Mouse (Mus musculus): ENCODE data around the gene 1700067K01Rik. TPM values are rescaled to one million over a fixed set of nuclear protein-coding genes. Genes with fewer than 3 reads are reported as not detected.
A peak's percentile ranks its signal among the peaks of the same experiment; 100 is the strongest.

Gene 1700067K01Rik
- polyA plus RNA-seq, 1 experiment from 2014 or later, result 1.1 TPM

GRCm38 (mm10) chr8:84042066-84042947 lies 41.0 kb downstream of the 1700067K01Rik start, which contains the start of gene Il27ra:
Gene Il27ra, minus strand, starts transcription at chr8:84042589.
- Histone ChIP-seq H3K9me3 (ENCODE audit: low read length) (no peaks in the 10 kb centered on the region), H3K27ac (ENCODE audit: low read length) (no peak within 1 kb of the TSS), H3K36me3 (ENCODE audit: insufficient read depth, low read length) (no peaks in the 10 kb centered on the region), H3K4me1 (ENCODE audit: insufficient read depth, low read length) (peaks cover 12% of the 10 kb centered on the region), H3K9ac (replicated peaks; ENCODE audit: low read length) (peak within 1 kb of the TSS; percentile 62), H3K4me3 (ENCODE audit: low read length) (peak within 1 kb of the TSS; percentile 50), H3K4me2 (replicated peaks; ENCODE audit: low read depth, low read length) (peak within 1 kb of the TSS; percentile 83), H3K27me3 (ENCODE audit: insufficient read depth, low read length) (peaks cover 39% of the 10 kb centered on the region)
- peak; percentile 86 for ATAC-seq (ENCODE audit: low FRiP score, low TSS enrichment)
- 3% methylated on average over 40 of the region's 40 CpGs for whole genome bisulfite sequencing

GRCm38 (mm10) chr8:84042948-84043342 lies 41.6 kb downstream of the 1700067K01Rik start:
- Histone ChIP-seq H3K9me3 (ENCODE audit: low read length) (no peaks in the 10 kb centered on the region), H3K9ac (replicated peaks; ENCODE audit: low read length) (no peak overlapping the region), H3K27ac (ENCODE audit: low read length) (no peak overlapping the region), H3K4me1 (ENCODE audit: insufficient read depth, low read length) (peaks cover 12% of the 10 kb centered on the region), H3K36me3 (ENCODE audit: insufficient read depth, low read length) (no peaks in the 10 kb centered on the region), H3K4me2 (replicated peaks; ENCODE audit: low read depth, low read length) (peak overlapping the region; percentile 83), H3K4me3 (ENCODE audit: low read length) (no peak overlapping the region), H3K27me3 (ENCODE audit: insufficient read depth, low read length) (peaks cover 39% of the 10 kb centered on the region)
- no peak for ATAC-seq (ENCODE audit: low FRiP score, low TSS enrichment)
- 35% methylated on average over 12 of the region's 12 CpGs for WGBS

- peaks cover 39% of the 10 kb centered on the region for H3K27me3 ChIP-seq (ENCODE audit: insufficient read depth, low read length)
- 9% methylated on average over 7 of the region's 7 CpGs for WGBS
- H3K36me3 ChIP-seq (ENCODE audit: insufficient read depth, low read length), result no peaks in the 10 kb centered on the region
- H3K4me2 ChIP-seq (replicated peaks; ENCODE audit: low read depth, low read length), result peak overlapping the region; percentile 35; the same call in 1 of the 2 replicates
- H3K4me1 ChIP-seq (ENCODE audit: insufficient read depth, low read length), result peaks cover 12% of the 10 kb centered on the region
- H3K9ac ChIP-seq (replicated peaks; ENCODE audit: low read length), result no peak overlapping the region
- no peaks in the 10 kb centered on the region for H3K9me3 ChIP-seq (ENCODE audit: low read length)
- H3K4me3 ChIP-seq (ENCODE audit: low read length), result no peak overlapping the region
- no peak for ATAC-seq (ENCODE audit: low FRiP score, low TSS enrichment)
- no peak overlapping the region for H3K27ac ChIP-seq (ENCODE audit: low read length)
These were observed 42.8 kb downstream of the 1700067K01Rik start for GRCm38 (mm10) chr8:84044103-84044502.

GRCm38 (mm10) chr8:84044900-84045299 lies 43.6 kb downstream of the 1700067K01Rik start, which contains the start of gene Rln3:
Gene Rln3, minus strand, starts transcription at chr8:84045000.
- Histone ChIP-seq H3K4me3 (ENCODE audit: low read length) (peak within 1 kb of the TSS; percentile 27), H3K27me3 (ENCODE audit: insufficient read depth, low read length) (peaks cover 39% of the 10 kb centered on the region), H3K9ac (replicated peaks; ENCODE audit: low read length) (0 out of 2 replicates have a peak within 1 kb of the TSS, but pooled peaks have one; percentile 2), H3K9me3 (ENCODE audit: low read length) (no peaks in the 10 kb centered on the region), H3K4me1 (ENCODE audit: insufficient read depth, low read length) (peaks cover 12% of the 10 kb centered on the region), H3K36me3 (ENCODE audit: insufficient read depth, low read length) (no peaks in the 10 kb centered on the region), H3K4me2 (replicated peaks; ENCODE audit: low read depth, low read length) (peak within 1 kb of the TSS; percentile 35), H3K27ac (ENCODE audit: low read length) (no peak within 1 kb of the TSS)
- no peak for ATAC-seq (ENCODE audit: low FRiP score, low TSS enrichment)
- WGBS, result 10% methylated on average over 9 of the region's 9 CpGs

- H3K36me3 ChIP-seq (ENCODE audit: insufficient read depth, low read length), result no peaks in the 10 kb centered on the region
- no peak overlapping the region for H3K4me3 ChIP-seq (ENCODE audit: low read length)
- peaks cover 39% of the 10 kb centered on the region for H3K27me3 ChIP-seq (ENCODE audit: insufficient read depth, low read length)
- WGBS, result 81% methylated on average over 3 of the region's 3 CpGs
- H3K9ac ChIP-seq (replicated peaks; ENCODE audit: low read length), result no peak overlapping the region
- ATAC-seq (ENCODE audit: low FRiP score, low TSS enrichment), result no peak
- no peaks in the 10 kb centered on the region for H3K9me3 ChIP-seq (ENCODE audit: low read length)
- H3K27ac ChIP-seq (ENCODE audit: low read length), result no peak overlapping the region
- H3K4me1 ChIP-seq (ENCODE audit: insufficient read depth, low read length), result peaks cover 12% of the 10 kb centered on the region
- H3K4me2 ChIP-seq (replicated peaks; ENCODE audit: low read depth, low read length), result no peak overlapping the region
These were observed 45.2 kb downstream of the 1700067K01Rik start for GRCm38 (mm10) chr8:84046505-84046904.

GRCm38 (mm10) chr8:84048171-84048570 lies 46.9 kb downstream of the 1700067K01Rik start:
- no peaks in the 10 kb centered on the region for H3K9me3 ChIP-seq (ENCODE audit: low read length)
- 51% methylated on average over 5 of the region's 5 CpGs for WGBS
- no peak overlapping the region for H3K4me2 ChIP-seq (replicated peaks; ENCODE audit: low read depth, low read length)
- peaks cover 27% of the 10 kb centered on the region for H3K27me3 ChIP-seq (ENCODE audit: insufficient read depth, low read length)
- H3K27ac ChIP-seq (ENCODE audit: low read length), result no peak overlapping the region
- H3K36me3 ChIP-seq (ENCODE audit: insufficient read depth, low read length), result no peaks in the 10 kb centered on the region
- no peak overlapping the region for H3K9ac ChIP-seq (replicated peaks; ENCODE audit: low read length)
- 0 out of 2 replicates have a peak, but pooled peaks cover under 1% of the 10 kb centered on the region for H3K4me1 ChIP-seq (ENCODE audit: insufficient read depth, low read length)
- no peak overlapping the region for H3K4me3 ChIP-seq (ENCODE audit: low read length)
- no peak for ATAC-seq (ENCODE audit: low FRiP score, low TSS enrichment)

- Histone ChIP-seq H3K4me1 (ENCODE audit: insufficient read depth, low read length) (no peaks in the 10 kb centered on the region), H3K9me3 (ENCODE audit: low read length) (no peaks in the 10 kb centered on the region), H3K36me3 (ENCODE audit: insufficient read depth, low read length) (no peaks in the 10 kb centered on the region), H3K4me2 (replicated peaks; ENCODE audit: low read depth, low read length) (no peak overlapping the region), H3K4me3 (ENCODE audit: low read length) (no peak overlapping the region), H3K9ac (replicated peaks; ENCODE audit: low read length) (no peak overlapping the region), H3K27me3 (ENCODE audit: insufficient read depth, low read length) (no peaks in the 10 kb centered on the region), H3K27ac (ENCODE audit: low read length) (no peak overlapping the region)
- 50% methylated on average over 3 of the region's 3 CpGs for WGBS
- no peak for ATAC-seq (ENCODE audit: low FRiP score, low TSS enrichment)
These were observed 51.4 kb downstream of the 1700067K01Rik start for GRCm38 (mm10) chr8:84052746-84053145.

- no peaks in the 10 kb centered on the region for H3K9me3 ChIP-seq (ENCODE audit: low read length)
- no peak overlapping the region for H3K4me3 ChIP-seq (ENCODE audit: low read length)
- H3K36me3 ChIP-seq (ENCODE audit: insufficient read depth, low read length), result no peaks in the 10 kb centered on the region
- no peaks in the 10 kb centered on the region for H3K4me1 ChIP-seq (ENCODE audit: insufficient read depth, low read length)
- H3K9ac ChIP-seq (replicated peaks; ENCODE audit: low read length), result no peak overlapping the region
- no peak overlapping the region for H3K4me2 ChIP-seq (replicated peaks; ENCODE audit: low read depth, low read length)
- 96% methylated on average over 5 of the region's 5 CpGs for WGBS
- no peak overlapping the region for H3K27ac ChIP-seq (ENCODE audit: low read length)
- no peak for ATAC-seq (ENCODE audit: low FRiP score, low TSS enrichment)
- no peaks in the 10 kb centered on the region for H3K27me3 ChIP-seq (ENCODE audit: insufficient read depth, low read length)
These were observed 51.9 kb downstream of the 1700067K01Rik start for GRCm38 (mm10) chr8:84053229-84053628.
